Mouse (Mus musculus): ENCODE results near the gene Ahdc1.

The Ahdc1 gene

DNA sequence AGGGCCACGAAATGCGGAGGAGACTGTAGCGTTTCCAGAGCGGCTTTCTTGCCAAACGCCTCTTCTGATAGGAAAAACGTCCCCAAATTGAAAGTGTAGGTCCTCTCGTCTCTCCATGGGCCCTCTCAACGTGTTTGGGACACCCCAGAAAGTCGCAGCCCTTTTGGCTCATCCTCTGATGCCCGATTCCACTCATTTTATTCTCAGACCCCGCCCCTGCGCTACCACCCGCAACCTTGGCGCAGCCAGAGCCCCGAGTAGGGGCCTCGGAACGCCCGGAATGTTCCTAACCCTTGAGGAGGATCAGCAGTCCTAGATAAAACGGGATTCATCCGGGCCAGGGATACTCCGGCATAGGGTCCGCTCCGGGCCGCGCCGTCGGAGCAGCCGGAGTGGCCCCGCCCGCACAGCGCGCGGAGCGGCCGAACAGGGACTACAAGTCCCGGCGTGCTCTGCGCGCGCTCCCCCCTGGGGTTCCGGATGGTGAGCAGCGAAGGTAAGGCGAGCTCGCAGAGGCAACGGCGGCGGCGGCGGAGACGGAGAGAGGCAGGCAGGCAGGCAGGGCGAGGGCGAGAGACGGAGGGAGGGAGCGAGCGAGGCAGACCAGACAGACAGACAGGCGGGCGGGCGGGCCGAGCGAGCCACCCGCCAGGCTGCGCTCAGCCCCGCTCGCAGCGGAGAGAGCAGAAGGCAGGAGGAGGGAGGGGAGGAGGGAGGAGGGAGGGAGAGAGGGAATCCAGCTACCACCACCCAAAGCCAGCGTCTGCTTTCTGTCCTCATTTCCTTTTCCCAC lies at the start of gene Ahdc1:
Gene Ahdc1, plus strand, starts transcription at position 233 of the 793 bp plus-strand sequence.
- CTCF ChIA-PET, result interaction anchor here (0.6 to 1.4 kb wide), 7 partner anchors 8 to 188 kb away, joined by 3 to 25 read pairs (median 6); no protein-coding TSS in a partner anchor

DNA sequence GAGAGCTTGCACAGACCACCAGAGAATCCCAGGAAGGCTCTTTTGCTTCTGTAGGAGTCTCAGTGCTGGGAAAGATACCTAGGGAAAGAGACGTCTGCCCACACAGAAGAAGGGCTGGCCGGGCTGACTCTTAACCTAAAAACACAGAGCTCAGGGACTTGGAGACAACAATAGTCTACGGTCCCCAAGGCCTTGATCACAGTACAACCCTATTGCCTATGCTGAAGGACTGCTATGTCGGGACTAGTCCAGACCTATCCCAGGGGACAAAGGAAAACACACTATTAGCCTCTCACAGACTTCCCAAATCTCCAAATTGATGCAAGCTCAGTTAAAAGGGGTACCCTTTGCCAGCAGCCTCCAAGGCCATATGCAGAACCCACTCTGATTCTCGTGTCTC lies 49.2 kb upstream of the Ahdc1 start:
- CTCF ChIA-PET, result no interaction called here

DNA sequence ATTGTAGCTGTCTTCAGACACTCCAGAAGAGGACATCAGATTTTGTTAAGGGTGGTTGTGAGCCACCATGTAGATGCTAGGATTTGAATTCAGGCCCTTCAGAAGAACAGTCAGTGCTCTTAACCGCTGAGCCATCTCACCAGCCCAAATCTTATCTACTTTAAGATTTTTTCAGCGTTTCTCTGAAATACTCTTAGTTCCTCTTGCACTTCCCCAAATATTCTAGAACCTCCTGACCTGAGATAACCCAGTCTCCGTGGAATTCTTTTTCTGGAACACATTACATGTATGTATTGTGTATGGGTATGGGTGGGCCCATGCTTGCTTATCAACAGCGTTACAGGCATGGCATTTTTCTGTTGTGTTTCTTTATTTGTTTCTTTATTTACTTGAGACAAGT lies 48.4 kb upstream of the Ahdc1 start:
- CTCF ChIA-PET, result no interaction called here

DNA sequence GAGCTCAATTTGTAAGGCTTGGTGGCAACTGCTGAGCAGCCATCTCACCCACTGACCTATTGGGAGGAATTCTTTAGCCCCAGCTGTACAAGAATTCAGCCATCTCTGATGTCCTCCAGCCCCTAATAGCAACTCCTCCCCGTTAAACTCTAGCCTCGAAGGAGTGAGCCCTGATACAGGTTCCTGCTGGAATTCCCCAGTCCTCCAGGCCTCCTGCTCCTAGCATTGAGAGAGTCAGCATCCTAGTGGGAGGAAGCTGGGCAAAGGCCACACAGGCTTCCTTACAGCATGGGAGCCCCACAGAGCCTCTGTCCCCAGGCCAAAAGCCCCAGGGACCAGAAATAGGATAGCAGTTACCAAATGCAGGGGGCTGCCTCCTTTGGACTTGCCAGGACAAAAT lies 47.6 kb upstream of the Ahdc1 start:
- CTCF ChIA-PET, result interaction anchor here (0.7 kb wide), 1 partner anchor 106 kb away, joined by 8 read pairs; no protein-coding TSS in a partner anchor

DNA sequence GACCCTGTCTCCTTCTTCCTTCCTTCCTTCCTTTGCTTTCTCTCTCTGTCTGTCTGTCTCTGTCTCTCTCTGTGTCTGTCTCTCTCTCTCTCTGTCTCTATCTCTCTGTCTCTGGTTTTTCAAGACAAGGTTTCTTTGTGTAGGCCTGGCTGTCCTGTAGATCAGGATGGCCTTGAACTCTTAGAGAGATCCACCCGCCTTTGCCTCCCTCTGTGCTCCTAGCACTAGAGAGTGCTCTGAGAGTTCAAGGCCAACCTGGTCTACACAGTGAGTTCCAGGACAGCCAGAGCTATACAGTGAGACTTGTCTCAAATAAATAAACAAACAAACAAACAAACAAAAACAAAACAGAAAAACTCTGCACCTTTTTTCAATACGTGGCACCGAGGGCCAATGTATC lies 47.0 kb upstream of the Ahdc1 start:
- CTCF ChIA-PET, result no interaction called here

DNA sequence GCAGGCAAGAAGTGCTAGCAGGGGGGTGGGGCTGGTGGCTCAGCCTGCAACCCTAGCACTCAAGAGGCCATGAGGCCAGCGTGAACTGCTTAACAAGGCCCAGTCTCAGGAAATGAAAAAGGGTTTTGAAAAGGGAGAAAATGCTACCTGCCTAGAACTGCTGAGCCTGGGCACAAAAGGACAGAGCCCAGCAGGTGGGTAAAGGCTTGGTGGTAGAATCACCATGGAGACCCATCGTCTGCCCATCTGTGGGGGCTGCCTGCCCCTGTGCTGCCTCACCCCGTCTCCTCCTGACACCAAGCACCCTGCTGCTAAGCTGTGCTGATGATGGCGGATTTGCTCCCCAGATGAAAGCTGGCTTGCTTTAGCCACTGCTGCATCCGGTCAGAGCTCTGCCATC lies 46.6 kb upstream of the Ahdc1 start:
- CTCF ChIA-PET, result interaction anchor here (0.5 kb wide), 1 partner anchor 11 kb away, joined by 8 read pairs; no protein-coding TSS in a partner anchor

DNA sequence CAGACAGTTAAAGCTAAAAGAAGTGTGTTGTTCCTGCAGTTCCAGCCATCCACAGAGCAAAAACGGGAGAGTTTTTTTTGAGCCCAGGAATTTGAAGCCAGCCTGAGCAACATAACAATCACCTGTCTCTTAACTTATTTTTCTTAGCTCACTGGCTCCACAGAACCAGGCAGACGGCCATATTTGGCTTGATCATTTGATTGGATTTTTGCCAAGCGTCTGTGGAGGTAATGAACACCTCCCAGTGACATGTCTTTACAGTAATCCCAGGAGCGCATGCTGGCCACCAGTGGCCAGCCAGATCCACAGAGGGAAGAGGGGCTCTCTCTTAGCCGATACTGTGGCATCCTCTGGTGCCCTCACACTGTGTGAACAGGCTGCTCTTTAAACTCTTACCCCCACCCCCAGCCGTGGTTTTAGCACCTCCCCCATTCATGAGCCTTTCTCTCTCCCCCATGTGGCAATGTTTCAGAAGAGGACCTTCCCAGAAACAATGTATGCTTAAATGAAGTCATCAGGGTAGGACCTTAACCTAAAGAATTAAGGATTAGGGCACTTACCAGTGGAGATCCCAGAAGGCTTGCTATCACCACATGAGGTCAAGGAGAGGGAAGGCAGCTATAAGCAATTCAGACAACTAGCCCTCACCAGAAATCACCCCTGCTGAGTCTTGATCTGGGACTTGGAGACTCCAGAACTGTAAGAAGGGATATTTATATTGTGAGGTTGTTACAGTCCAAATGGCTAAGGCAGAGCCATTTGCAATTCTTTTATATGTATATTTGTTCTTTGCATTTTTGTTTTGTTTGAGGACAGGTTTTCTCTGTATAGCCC lies 42.7 kb upstream of the Ahdc1 start:
- CTCF ChIA-PET, result no interaction called here

DNA sequence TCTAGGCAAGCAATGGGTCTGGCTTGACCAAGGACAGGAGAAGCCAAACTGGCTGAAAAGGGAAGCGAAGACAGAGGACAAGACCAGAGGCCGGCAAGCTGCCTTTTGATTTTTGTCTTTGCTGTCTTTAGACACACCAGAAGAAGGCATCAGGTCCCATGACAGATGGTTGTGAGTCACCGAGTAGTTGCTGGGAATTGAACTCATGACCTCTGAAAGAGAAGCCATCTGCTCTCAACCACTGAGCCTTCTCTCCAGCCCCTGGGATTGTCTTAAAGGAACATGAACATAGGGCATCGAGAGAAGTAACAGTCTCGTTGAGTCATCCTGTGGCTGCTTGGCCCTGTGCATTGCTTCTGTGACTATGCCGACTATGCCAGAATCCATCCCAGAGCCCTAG lies 39.5 kb upstream of the Ahdc1 start:
- CTCF ChIA-PET, result interaction anchor here (0.5 to 0.9 kb wide), 2 partner anchors 19 to 36 kb away, joined by 3 to 8 read pairs; no protein-coding TSS in a partner anchor

DNA sequence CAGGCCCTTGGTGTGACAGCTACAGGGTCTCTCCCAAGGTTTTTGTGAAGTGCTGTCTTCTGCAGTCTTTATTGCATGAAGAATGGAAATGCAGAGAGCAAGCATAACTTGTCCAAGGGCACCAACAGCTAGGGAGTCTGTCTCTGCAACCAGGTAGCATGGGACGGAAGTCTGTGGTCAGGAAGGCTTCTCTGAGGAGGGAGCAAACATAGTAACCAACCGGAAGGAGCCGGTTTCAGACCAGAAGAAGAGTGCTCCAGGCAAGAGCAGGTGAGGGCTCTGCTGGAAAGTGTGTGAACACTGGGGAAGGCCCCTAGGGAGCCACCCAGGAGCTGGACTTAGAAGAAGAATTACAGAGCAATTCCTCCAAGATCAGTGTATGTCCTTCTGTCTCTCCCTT lies 39.0 kb upstream of the Ahdc1 start:
- CTCF ChIA-PET, result interaction anchor here (0.9 kb wide), 1 partner anchor 28 kb away, joined by 3 read pairs; no protein-coding TSS in a partner anchor

DNA sequence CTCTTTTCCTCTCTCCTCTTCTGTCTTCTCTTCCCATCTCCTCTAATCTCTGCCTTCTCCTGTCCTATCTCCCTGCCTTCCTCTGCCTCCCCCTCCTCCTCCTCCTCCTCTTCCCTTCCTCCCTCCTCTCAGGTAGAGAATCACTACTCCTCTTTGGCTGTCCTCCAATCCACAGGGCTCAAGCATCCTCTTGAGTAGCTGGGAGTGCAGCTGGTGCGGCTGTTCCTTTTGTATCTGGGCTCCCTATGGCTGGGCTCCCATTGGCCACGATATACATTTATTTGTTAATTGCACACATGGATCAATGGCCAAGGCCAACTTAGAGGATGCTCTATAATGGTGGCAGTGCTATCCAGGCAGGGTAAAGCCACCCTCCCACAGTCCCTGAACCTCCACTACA lies 38.5 kb upstream of the Ahdc1 start:
- CTCF ChIA-PET, result interaction anchor here (0.6 to 0.9 kb wide), 3 partner anchors 28 to 150 kb away, joined by 3 to 4 read pairs (median 3); no protein-coding TSS in a partner anchor

DNA sequence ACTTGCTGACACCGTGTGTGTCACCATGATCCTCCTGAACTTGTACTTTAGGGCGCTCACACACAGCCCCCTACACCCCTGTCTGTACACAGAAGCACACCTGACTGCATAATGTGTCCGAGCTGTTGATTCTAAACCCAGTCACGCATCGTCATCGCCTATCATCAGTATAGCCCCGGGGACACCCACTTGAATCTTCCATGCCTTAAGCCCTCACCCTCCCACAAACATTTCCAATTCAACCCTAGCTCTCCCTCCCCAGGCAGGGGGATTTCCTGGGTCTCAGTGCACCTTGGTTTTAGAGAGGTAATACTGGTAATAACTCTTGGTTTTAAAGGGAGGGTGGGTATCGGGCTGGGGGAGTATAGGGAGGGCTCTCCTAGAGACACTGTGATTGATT lies 37.9 kb upstream of the Ahdc1 start:
- CTCF ChIA-PET, result interaction anchor here (0.6 kb wide), 2 partner anchors 30 to 149 kb away, joined by 3 to 4 read pairs; no protein-coding TSS in a partner anchor

DNA sequence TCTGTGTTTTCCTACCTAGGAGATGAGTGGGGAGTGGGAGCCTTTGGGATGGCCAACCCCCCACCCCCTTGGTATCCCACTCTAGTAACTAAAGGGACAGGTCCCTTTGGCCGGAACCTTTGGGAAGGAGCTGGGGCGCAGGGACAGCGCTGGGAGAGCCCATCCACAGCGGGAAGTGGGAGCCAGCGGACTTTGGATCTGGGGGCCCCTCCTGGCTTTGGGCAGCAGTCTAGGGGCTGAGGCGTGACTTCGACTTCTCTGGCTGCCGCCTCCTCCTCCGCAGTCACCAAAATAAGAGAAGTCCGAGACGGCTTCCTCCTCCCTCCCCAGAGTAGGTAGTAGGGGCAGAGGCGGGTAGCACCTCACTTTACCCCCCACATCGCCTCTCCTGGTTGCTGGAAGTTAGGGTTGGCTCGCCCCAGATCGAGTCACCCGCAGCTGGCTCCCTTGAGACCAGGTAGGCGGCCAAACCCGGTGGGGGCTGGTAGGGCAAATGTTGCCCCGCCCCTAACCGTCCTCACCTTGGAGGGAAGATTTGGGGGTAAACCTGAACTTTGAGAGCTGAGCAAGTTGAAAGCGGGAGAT lies 37.2 kb upstream of the Ahdc1 start, which contains the start of gene Fgr:
Gene Fgr, plus strand, starts transcription at position 282 of the 585 bp plus-strand sequence.
- CTCF ChIA-PET, result interaction anchor here (0.6 to 1.3 kb wide), 4 partner anchors 10 to 586 kb away, joined by 3 to 9 read pairs (median 6); no protein-coding TSS in a partner anchor

DNA sequence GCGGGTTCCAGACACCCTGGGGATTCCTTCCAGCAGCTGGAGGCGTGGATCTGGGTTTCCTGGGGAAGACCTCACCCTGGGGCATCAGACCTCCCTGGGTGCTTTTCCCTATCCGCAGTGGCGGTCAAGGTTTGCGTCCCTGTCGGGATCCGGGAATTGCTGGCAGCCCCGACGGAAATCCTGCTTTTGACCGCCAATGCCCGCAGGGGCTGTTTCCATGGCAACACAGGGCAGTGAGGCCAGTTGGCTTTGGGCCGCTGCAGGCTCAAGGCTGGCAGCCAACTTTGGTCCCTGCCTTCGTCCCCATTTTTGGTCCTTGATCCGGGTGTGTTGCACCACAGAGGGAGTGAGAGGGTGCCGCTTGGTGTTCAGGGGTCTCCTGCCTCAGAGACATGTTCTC lies 36.2 kb upstream of the Ahdc1 start:
- CTCF ChIA-PET, result interaction anchor here (0.6 to 1.3 kb wide), 3 partner anchors 9 to 585 kb away, joined by 3 to 9 read pairs (median 8); no protein-coding TSS in a partner anchor

DNA sequence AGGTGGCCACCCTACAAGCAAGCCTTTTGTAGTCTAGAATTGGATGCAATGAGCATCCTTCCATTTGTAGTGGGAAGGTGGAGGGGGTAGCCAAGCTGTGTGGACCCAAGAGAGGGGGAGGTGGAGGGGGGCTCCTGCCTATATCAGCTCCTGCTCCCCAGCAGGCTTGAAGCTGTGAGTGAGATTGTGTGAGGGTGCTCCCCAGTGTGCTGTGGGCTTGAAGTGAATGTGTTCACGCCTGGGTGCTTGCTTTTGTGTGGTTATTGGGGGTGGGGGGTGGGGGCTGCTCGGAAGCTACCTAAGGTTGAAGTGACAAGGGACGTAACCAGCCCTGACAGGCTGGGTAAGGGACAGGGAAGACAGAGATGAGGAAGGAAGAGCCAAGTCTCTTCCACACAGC lies 35.3 kb upstream of the Ahdc1 start:
- CTCF ChIA-PET, result interaction anchor here (0.6 kb wide), 2 partner anchors 11 to 609 kb away, joined by 5 to 8 read pairs; no protein-coding TSS in a partner anchor

DNA sequence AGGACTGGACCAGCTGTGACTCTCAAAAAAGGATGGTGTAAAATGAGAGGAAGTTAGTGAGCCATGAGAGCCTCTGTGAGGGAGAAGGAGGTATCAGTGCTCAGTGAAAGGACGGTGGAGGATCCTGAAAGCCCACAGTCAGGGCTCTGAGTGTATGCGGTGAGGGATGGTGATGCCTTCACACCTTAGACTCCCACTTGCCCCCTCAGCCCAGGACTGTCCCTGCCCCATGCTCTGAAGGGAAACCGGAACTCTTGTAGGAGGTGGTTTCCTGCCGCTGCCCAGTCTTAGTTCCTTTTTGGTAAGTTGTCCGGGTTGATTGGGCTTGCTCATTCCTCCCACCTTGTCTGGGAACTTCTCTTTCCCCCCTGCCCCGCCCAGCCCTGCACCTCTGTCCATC lies 34.3 kb upstream of the Ahdc1 start:
- CTCF ChIA-PET, result interaction anchor here (0.6 kb wide), 1 partner anchor 328 kb away, joined by 4 read pairs; no protein-coding TSS in a partner anchor

DNA sequence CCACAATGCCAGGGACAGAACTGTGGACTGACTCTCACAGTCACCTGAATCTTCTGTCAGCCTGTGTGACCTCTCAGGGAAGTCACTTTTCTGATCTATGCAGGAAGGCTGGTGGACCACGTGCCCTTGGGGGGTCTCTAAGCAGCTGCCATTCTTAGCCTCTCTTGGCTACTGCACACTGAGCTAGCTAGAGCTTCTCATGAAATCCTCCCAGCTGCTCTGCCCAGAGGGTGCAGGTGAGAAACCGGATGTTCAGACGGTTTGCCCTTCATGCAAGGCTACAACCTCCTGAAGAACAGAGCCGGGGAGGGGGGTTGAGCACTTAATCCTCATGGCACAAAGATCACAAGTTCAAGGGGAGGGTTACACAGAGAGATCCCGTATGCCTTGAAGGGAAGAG lies 33.5 kb upstream of the Ahdc1 start:
- CTCF ChIA-PET, result no interaction called here

DNA sequence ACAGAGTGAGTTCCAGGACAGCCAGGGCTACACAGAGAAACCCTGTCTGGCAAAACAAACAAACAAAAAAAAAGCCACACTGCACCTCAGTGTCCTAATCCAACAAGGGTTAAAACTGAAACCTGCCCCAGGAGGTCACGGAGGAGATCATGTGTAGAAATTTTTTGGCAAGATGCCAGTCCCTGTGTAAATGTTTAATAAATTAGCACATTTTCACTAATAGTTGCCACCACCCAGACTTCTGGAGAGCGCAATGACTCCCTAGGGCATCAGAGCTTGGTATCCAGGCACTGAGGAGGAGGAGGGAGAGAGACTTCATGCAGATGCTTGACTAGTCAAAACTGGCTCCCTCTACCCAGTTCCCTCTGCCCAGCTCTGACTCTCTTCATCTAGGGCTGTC lies 31.9 kb upstream of the Ahdc1 start:
- CTCF ChIA-PET, result no interaction called here

DNA sequence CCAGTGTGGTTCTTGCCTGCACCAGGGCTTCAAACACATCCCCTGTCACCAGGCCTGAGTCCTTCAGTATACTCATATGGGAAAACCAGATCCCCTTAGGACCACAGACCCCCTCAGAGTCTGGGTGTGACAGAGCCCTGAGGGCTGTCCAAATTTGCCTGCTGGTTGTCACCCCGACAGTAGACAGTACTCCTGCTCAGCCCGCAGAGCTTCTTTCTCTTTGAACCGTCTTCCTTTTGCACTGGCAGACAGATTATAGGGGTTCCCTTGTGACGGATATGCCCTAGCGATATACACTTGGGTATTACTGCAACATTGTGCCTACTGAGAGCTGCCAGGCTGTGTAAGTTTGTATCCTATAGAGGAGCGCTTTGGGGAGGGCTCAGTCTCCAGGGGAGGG lies 29.4 kb upstream of the Ahdc1 start:
- CTCF ChIA-PET, result interaction anchor here (0.6 kb wide), 2 partner anchors 26 to 55 kb away, joined by 3 to 6 read pairs; no protein-coding TSS in a partner anchor

DNA sequence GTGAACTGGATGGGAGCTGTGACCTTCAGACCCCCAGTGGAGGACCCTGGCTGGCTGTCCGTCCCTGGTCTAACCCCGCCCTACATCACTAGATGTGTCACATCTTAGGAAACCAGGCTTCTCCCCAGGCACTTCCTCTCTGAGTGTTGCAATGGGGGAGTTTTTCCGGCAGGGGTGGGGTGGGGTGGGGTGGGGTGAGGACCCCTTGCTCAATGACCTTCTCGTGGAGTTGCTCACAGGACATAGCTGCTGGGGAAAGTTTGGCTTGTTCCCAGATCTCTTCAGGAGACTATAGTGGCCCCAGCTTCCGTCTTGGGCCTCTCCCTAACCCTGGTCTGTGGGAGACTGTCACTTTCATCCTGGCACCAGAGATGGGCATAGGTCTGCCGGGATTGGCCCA lies 28.1 kb upstream of the Ahdc1 start:
- CTCF ChIA-PET, result interaction anchor here (1.3 kb wide), 1 partner anchor 23 kb away, joined by 4 read pairs; no protein-coding TSS in a partner anchor

DNA sequence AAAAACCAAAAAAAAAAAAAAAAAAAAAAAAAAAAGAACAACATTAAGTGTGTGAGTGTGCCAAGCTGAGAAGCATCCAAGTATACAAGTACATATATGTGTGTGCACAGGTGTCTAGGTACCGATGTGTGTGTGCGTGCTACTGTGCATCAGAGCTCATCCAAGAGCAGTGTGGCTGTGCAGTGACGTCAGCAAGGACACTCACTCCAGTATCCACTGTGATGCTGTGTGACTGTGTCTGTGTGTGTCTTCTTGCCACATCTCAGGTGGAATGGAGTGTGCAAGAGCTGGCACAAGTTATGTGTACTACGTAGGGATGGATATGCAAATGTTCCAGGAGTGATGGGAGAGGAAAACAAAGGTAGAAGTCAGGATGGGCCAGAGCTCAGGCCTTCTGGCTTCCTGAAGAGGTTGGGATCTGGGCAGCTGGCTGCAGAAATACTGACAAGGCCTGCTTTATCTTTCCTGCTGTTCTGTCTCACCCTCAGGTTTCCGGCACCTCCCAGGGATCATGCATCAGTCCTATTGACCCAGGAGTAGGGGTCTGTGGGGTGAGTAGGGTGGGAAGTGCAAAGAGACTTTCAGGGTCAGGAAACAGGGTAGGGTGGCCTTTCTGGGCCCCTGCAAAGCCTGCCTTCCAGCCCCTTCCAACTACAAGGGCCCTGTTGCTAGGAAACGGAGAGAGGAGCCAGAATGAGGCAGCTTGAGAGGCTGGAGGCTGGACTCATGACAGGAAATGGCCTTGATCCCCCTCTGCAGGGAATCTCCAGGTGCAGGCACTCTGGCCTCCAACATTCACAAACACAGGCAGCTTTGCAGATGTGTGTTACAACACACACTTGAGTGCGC lies 27.2 kb upstream of the Ahdc1 start:
- CTCF ChIA-PET, result interaction anchor here (1.3 to 1.4 kb wide), 2 partner anchors 10 to 22 kb away, joined by 4 to 9 read pairs; partner anchors contain the start of gene Fgr
